Mouse (Mus musculus) bone marrow macrophage, adult 2 months (primary cell): Measurements from ENCODE around the gene Rreb1.

Experiments
- CTCF ChIP-seq: IDR thresholded peaks from 2 replicates; pipeline ENCODE4 v1.5.1; 2012; ENCODE audit warnings: low read depth, mild to moderate bottlenecking, low read length, moderate library complexity
- POLR2A ChIP-seq: IDR thresholded peaks from 2 replicates; pipeline ENCODE4 v1.6.1; 2012; ENCODE audit warnings: mild to moderate bottlenecking, low read depth, low read length, borderline replicate concordance

- no peak for TF ChIP-seq CTCF
- no peak for TF ChIP-seq POLR2A
Measured at GRCm38 (mm10) chr13:37778147-37778593, at the start of gene Rreb1.
